Mouse (Mus musculus): ENCODE measurements around the gene Slc6a15. TPM values are rescaled to one million over a fixed set of nuclear protein-coding genes. Genes with fewer than 3 reads are reported as not detected.

Slc6a15 gene
- not detected in 4 replicates for total RNA-seq (2023; ENCODE audit: inconsistent age)

DNA sequence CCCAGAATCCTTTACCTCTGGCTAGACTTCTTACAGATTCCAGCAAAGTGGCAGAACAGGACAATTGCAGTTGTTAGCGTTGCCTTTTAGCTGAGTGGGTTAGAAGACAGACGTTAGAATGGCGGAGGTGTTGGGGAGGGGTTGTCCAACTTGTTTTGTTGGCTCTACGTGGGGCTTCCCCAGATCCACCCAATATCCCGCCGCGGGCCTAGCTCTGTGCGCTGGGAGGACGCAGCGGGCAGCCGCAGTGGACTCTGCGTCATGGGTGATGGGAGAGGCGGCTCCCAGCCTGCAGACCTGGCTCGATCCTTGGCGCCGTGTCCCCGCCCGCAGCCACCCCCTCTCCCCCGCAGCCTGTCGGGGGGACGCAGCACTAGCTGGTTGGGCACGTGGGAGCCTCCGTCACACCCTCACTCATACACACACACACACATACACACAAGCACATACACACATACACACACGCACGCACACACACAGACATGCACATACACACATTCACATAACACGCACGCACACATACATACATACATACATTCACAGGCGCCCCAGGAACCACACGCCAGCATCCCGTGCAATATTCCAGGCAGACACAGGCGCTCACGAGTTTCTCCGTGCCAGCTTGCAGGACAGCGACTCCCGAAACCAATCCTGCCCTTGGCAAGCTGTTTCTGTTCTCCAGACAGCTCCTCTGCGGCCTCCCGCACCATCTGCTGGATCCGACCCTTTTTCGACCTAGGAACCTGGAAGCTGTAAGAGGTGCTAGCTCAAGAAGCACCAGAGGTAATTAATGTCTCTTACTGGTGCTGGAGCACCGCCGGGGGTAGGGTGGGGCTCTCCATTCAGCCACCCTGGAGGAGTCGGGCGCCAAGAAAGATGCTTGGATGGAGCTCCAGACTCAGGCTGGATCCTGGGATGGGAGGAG, at the start of gene Slc6a15:
Gene Slc6a15 (plus strand): TSS at position 413 of the 925 bp plus-strand sequence.

Other genes with a start within 250 kb of the Slc6a15 start
- not detected in 4 replicates for gene Lrriq1, start 131.5 kb upstream of the Slc6a15 start, total RNA-seq (2023; ENCODE audit: inconsistent age)